Mouse (Mus musculus): Measurements from ENCODE around the gene Hnrnpa3. TPM values are rescaled to one million over a fixed set of nuclear protein-coding genes. Genes with fewer than 3 reads are reported as not detected.

Hnrnpa3 gene
- polyA plus RNA-seq, 1 experiment from 2014 or later: 194 TPM

GRCm38 (mm10) chr2:75701822-75702587 is 42.9 kb downstream of the Hnrnpa3 start:
- Histone ChIP-seq H3K4me3 (no peak overlapping the region), H3K4me2 (no peak overlapping the region), H3K9ac (no peak overlapping the region), H3K36me3 (replicated peaks) (no peaks in the 10 kb centered on the region), H3K9me3 (no peaks in the 10 kb centered on the region), H3K27me3 (replicated peaks) (peaks cover 3% of the 10 kb centered on the region; the same call in 1 of the 2 replicates), H3K27ac (no peak overlapping the region), H3K4me1 (peaks cover 25% of the 10 kb centered on the region)
- ATAC-seq (replicated peaks): no peak
- WGBS: 82% methylated on average over 9 of the region's 9 CpGs

GRCm38 (mm10) chr2:75702588-75702976 is 43.5 kb downstream of the Hnrnpa3 start:
- Histone ChIP-seq H3K27me3 (replicated peaks) (peaks cover 3% of the 10 kb centered on the region; the same call in 1 of the 2 replicates), H3K9ac (no peak overlapping the region), H3K4me1 (peaks cover 25% of the 10 kb centered on the region), H3K9me3 (no peaks in the 10 kb centered on the region), H3K4me2 (peak overlapping the region; percentile 70), H3K27ac (no peak overlapping the region), H3K36me3 (replicated peaks) (no peaks in the 10 kb centered on the region), H3K4me3 (peak overlapping the region; percentile 51)
- WGBS: 27% methylated on average over 5 of the region's 5 CpGs
- no peak for ATAC-seq (replicated peaks)

- H3K27ac ChIP-seq: peak overlapping the region; percentile 75
- H3K4me3 ChIP-seq: peak overlapping the region; percentile 51
- H3K9me3 ChIP-seq: no peaks in the 10 kb centered on the region
- H3K9ac ChIP-seq: peak overlapping the region; percentile 50
- peak overlapping the region; percentile 70 for H3K4me2 ChIP-seq
- H3K4me1 ChIP-seq: peaks cover 25% of the 10 kb centered on the region
- H3K27me3 ChIP-seq (replicated peaks): peaks cover 3% of the 10 kb centered on the region; the same call in 1 of the 2 replicates
- H3K36me3 ChIP-seq (replicated peaks): no peaks in the 10 kb centered on the region
- under 1% methylated on average over 62 of the region's 62 CpGs for WGBS
- peak; percentile 87 for ATAC-seq (replicated peaks)
These were observed 44.5 kb downstream of the Hnrnpa3 start for GRCm38 (mm10) chr2:75703375-75704181.

GRCm38 (mm10) chr2:75704234-75705161 is 45.4 kb downstream of the Hnrnpa3 start, which contains the start of gene Nfe2l2:
TSS of gene Nfe2l2 (minus strand) at chr2:75704641.
- no peaks in the 10 kb centered on the region for H3K36me3 ChIP-seq (replicated peaks)
- H3K27ac ChIP-seq: peak within 1 kb of the TSS; percentile 75
- H3K9ac ChIP-seq: peak within 1 kb of the TSS; percentile 50
- H3K4me3 ChIP-seq: peak within 1 kb of the TSS; percentile 51
- H3K27me3 ChIP-seq (replicated peaks): peaks cover 3% of the 10 kb centered on the region; the same call in 1 of the 2 replicates
- H3K9me3 ChIP-seq: no peaks in the 10 kb centered on the region
- peak within 1 kb of the TSS; percentile 70 for H3K4me2 ChIP-seq
- H3K4me1 ChIP-seq: peaks cover 25% of the 10 kb centered on the region
- peak; percentile 82 for ATAC-seq (replicated peaks)
- WGBS: 1% methylated on average over 58 of the region's 58 CpGs

DNA sequence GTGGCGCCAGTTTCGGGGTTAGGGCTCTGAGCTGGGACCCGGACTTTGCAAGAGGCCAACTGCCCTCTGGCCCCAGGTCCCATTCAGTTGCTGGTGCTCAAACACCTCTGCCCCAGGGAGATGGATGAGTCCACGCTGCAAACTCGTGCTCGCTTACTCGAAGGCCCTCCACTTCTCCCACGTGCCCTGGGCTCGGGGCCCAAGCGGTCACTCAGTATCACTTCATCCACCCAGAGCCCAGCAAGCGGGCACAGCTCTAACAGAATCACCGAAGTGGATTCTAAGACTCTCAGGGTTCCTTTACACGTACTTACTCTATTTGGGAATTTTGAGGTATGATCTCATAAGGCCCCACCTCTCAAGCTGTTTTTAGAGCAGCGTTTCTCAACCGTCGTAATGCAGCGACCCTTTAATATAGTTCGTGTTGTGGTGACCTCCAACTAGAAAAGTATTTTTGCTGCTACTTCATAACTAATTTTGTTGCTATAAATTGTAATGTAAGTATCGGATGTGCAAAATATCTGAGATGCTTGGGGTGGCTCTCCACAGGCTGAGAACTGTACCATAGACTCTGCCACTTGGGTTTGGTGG is 46.2 kb downstream of the Hnrnpa3 start:
- WGBS: 28% methylated on average over 19 of the region's 19 CpGs
- H3K9me3 ChIP-seq: no peaks in the 10 kb centered on the region
- H3K4me2 ChIP-seq: peak overlapping the region; percentile 70
- H3K4me1 ChIP-seq: peaks cover 21% of the 10 kb centered on the region
- H3K27ac ChIP-seq: 0 out of 2 replicates have a peak overlapping the region, but pooled peaks have one; percentile 13
- H3K9ac ChIP-seq: 0 out of 2 replicates have a peak overlapping the region, but pooled peaks have one; percentile 30
- no peak; the same call in 1 of the 2 replicates for ATAC-seq (replicated peaks)
- H3K27me3 ChIP-seq (replicated peaks): peaks cover 3% of the 10 kb centered on the region; the same call in 1 of the 2 replicates
- peak overlapping the region; percentile 51 for H3K4me3 ChIP-seq
- H3K36me3 ChIP-seq (replicated peaks): no peaks in the 10 kb centered on the region

DNA sequence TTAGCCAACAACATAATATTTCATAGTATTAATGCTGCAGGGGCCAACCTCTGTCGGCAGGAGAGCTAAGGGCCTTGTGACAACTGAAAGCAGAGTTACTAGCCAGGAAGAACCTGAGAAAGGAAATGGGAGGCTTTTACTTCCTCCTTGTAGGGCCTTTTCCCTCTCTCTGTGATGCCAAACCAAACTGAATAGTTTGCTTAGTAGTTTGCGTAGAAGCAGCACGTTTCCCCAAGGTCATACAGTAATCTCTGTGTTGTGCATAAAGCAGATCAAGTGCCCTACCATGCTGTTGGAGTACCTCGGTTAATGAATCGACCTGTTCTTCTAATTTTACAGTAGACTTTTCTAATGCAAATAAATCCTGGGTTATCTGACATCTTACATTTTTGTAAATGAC is 47.4 kb downstream of the Hnrnpa3 start:
- ATAC-seq (replicated peaks): no peak
- Histone ChIP-seq H3K27ac (no peak overlapping the region), H3K4me1 (peaks cover 21% of the 10 kb centered on the region), H3K27me3 (replicated peaks) (peaks cover 3% of the 10 kb centered on the region; the same call in 1 of the 2 replicates), H3K4me3 (no peak overlapping the region), H3K9ac (no peak overlapping the region), H3K36me3 (replicated peaks) (no peaks in the 10 kb centered on the region), H3K9me3 (no peaks in the 10 kb centered on the region), H3K4me2 (no peak overlapping the region)
- WGBS: 49% methylated on average over 5 of the region's 5 CpGs

DNA sequence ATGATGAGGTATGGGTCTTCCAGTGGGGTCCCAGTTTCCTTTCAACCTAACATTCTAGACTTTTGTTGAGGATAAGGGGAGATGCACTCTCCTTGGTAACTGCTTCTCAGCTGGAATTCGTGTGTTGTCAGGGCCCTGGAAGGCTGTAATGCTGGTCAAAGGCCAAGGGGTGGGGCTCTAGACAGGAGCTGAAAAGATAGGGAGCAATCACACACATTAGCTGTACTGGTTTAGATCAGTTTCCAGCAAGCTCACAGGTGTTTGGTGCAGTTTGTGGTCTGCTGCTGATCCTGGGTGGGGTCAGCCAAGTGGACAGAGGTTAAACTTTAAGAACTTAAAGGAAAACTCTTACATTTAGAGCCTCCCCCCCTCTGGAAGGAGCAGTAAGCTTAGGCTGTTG is 48.4 kb downstream of the Hnrnpa3 start:
- ATAC-seq (replicated peaks): no peak
- no peak overlapping the region for H3K4me2 ChIP-seq
- no peaks in the 10 kb centered on the region for H3K36me3 ChIP-seq (replicated peaks)
- no peak overlapping the region for H3K27ac ChIP-seq
- no peaks in the 10 kb centered on the region for H3K9me3 ChIP-seq
- H3K9ac ChIP-seq: no peak overlapping the region
- H3K27me3 ChIP-seq (replicated peaks): peaks cover 3% of the 10 kb centered on the region; the same call in 1 of the 2 replicates
- WGBS: 14% methylated on average over 1 of the region's 1 CpGs
- no peak overlapping the region for H3K4me3 ChIP-seq
- H3K4me1 ChIP-seq: peaks cover 21% of the 10 kb centered on the region

DNA sequence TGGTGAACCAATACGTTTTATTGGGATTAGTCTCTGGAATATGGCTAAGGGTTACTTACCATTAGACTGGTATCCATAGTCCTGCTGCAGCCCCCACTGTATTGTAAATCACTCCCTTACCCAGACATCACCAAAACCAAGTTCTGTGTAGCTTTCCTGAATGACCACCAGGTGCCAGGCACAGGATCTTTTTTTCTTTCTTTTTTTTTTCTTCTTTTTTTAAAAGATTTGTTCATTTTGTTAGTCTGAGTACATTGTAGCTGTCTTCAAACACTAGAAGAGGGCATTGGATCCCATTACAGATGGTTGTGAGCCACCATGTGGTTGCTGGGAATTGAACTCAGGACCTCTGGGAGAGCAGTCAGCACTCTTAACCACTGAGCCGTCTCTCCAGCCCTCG is 54.0 kb downstream of the Hnrnpa3 start:
- H3K9ac ChIP-seq: no peak overlapping the region
- ATAC-seq (replicated peaks): no peak
- WGBS: 92% methylated on average over 3 of the region's 3 CpGs

DNA sequence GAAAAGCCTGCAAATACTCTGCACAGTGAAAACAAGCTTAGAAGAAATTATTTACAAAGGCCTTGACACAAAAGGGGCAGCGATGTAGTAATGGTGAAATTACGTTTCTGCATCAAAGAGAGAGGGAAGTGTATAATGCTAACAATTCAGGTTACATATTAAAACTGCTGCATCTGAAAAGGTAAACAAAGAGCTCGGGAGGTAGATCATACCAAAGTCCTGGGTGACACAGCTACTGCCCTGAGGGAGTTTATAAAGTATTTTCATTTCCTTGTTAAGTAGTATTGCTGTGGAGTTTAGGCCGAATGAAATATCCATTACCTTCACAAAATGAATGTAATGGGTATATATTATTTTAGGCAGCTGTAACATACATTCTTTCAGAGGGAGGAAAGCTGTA is 55.7 kb downstream of the Hnrnpa3 start:
- no peaks in the 10 kb centered on the region for H3K36me3 ChIP-seq (replicated peaks)
- no peaks in the 10 kb centered on the region for H3K27me3 ChIP-seq (replicated peaks)
- no peak overlapping the region for H3K27ac ChIP-seq
- no peaks in the 10 kb centered on the region for H3K4me1 ChIP-seq
- no peak overlapping the region for H3K9ac ChIP-seq
- 75% methylated on average over 4 of the region's 4 CpGs for WGBS
- no peak overlapping the region for H3K4me2 ChIP-seq
- ATAC-seq (replicated peaks): no peak
- H3K4me3 ChIP-seq: no peak overlapping the region
- H3K9me3 ChIP-seq: no peaks in the 10 kb centered on the region

More for the DNA sequence above, 54.0 kb downstream of the Hnrnpa3 start:
- Histone ChIP-seq H3K36me3 (replicated peaks) (no peaks in the 10 kb centered on the region), H3K4me1 (no peaks in the 10 kb centered on the region), H3K27ac (no peak overlapping the region), H3K4me3 (no peak overlapping the region), H3K9me3 (no peaks in the 10 kb centered on the region), H3K4me2 (no peak overlapping the region), H3K27me3 (replicated peaks) (no peaks in the 10 kb centered on the region)

- 56% methylated on average over 12 of the region's 12 CpGs for WGBS
- ATAC-seq (replicated peaks): no peak
- no peak overlapping the region for H3K4me2 ChIP-seq
These were observed 57.3 kb downstream of the Hnrnpa3 start for GRCm38 (mm10) chr2:75716046-75717016.

More at GRCm38 (mm10) chr2:75716046-75717016, 57.3 kb downstream of the Hnrnpa3 start:
- Histone ChIP-seq H3K27ac (no peak overlapping the region), H3K9ac (no peak overlapping the region), H3K9me3 (no peaks in the 10 kb centered on the region), H3K27me3 (replicated peaks) (no peaks in the 10 kb centered on the region), H3K4me3 (no peak overlapping the region), H3K36me3 (replicated peaks) (no peaks in the 10 kb centered on the region), H3K4me1 (no peaks in the 10 kb centered on the region)

Measured in midbrain, embryonic 15.5 days (tissue).